Mouse (Mus musculus): ENCODE data around the gene Xxylt1. TPM values are rescaled to one million over a fixed set of nuclear protein-coding genes. Genes with fewer than 3 reads are reported as not detected.

Xxylt1 gene
- polyA plus RNA-seq, 1 experiment from 2014 or later, result 11.7 TPM

DNA sequence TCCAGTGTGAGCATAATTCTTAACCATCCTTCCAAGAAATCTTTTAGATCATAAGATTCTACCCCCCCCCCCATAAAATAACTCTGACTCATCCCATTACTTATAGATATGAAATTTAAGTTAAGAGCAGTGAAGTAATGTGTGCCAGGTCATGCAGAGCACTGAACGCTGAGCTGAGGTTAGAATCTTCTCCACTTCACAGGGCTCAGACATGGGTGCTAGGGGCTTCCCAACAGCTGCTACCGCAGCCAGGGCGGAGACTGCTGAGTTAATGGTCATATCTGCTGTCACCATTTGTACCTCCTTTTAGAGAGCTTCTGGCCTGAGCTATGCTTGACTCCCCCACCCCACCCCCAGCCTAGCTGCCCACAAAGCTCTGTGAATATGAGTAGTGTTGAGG is 143.6 kb downstream of the Xxylt1 start:
- no peak overlapping the region for H3K9ac ChIP-seq (ENCODE audit: low read length)
- WGBS, result 95% methylated on average over 3 of the region's 3 CpGs
- H3K27ac ChIP-seq (ENCODE audit: low read depth, low read length), result no peak overlapping the region
- no peaks in the 10 kb centered on the region for H3K27me3 ChIP-seq (ENCODE audit: control insufficient read depth, insufficient read depth, low read length)
- H3K36me3 ChIP-seq (ENCODE audit: control insufficient read depth, insufficient read depth, low read length), result no peaks in the 10 kb centered on the region
- DNase-seq (ENCODE audit: low spot score, missing footprints) (no peak), ATAC-seq (ENCODE audit: low FRiP score) (no peak)
- H3K4me2 ChIP-seq, result no peak overlapping the region
- peaks cover 6% of the 10 kb centered on the region; the same call in 1 of the 2 replicates for H3K4me1 ChIP-seq (ENCODE audit: control insufficient read depth, insufficient read depth, low read length)
- H3K9me3 ChIP-seq (ENCODE audit: control insufficient read depth, low read length), result no peaks in the 10 kb centered on the region
- no peak overlapping the region for H3K4me3 ChIP-seq (ENCODE audit: low read depth, low read length)

DNA sequence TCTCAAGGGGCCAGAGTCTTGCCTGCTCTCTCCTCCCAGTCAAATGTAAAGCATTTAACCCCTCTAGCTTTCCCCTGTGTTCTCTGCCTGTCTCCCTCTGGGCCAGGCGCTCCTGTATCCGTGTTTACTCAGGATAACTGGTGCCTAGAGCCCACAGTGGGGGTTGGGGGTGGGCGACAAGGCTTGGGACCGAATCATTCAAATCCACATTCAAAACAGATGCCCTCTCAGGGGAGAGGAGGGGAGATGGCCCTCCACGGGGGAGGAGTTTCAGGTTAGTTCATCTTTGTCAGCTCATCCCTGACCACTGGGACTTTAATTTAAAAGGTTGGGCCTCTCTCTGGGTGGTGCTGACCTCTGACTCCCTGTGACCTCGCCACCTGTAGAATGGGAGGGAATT is 144.8 kb downstream of the Xxylt1 start:
- H3K36me3 ChIP-seq (ENCODE audit: control insufficient read depth, insufficient read depth, low read length), result no peaks in the 10 kb centered on the region
- DNase-seq (ENCODE audit: low spot score, missing footprints) (no peak), ATAC-seq (ENCODE audit: low FRiP score) (no peak)
- H3K9ac ChIP-seq (ENCODE audit: low read length), result no peak overlapping the region
- 30% methylated on average over 6 of the region's 6 CpGs for WGBS
- H3K4me1 ChIP-seq (ENCODE audit: control insufficient read depth, insufficient read depth, low read length), result peaks cover 6% of the 10 kb centered on the region; the same call in 1 of the 2 replicates
- no peaks in the 10 kb centered on the region for H3K9me3 ChIP-seq (ENCODE audit: control insufficient read depth, low read length)
- H3K27ac ChIP-seq (ENCODE audit: low read depth, low read length), result no peak overlapping the region
- H3K4me3 ChIP-seq (ENCODE audit: low read depth, low read length), result no peak overlapping the region
- H3K27me3 ChIP-seq (ENCODE audit: control insufficient read depth, insufficient read depth, low read length), result no peaks in the 10 kb centered on the region
- no peak overlapping the region for H3K4me2 ChIP-seq

DNA sequence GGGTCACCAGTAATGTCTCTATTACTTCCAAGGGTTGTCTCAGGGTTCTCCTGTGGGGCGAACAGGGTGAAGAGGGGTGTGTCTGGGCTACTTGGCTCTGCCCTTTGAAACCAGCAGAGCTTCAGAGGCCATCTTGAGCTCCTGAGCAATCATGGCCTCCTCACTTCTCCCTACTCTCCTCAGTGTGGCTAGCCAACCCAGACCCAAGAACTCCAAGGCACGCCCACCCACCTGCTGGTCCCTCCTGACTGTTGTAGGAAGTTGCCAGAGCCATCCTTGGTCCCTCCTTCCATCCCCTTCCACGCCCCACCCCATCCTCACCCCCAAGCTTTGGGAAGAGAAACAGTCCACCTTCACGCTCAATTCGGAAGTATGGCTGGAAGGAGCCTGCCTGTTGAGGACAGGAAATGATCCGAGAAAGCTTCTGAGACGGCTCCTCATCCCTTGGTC is 145.2 kb downstream of the Xxylt1 start:
- WGBS, result 88% methylated on average over 7 of the region's 7 CpGs
- Histone ChIP-seq H3K4me2 (no peak overlapping the region), H3K4me3 (ENCODE audit: low read depth, low read length) (no peak overlapping the region), H3K4me1 (ENCODE audit: control insufficient read depth, insufficient read depth, low read length) (peaks cover 6% of the 10 kb centered on the region; the same call in 1 of the 2 replicates), H3K27me3 (ENCODE audit: control insufficient read depth, insufficient read depth, low read length) (no peaks in the 10 kb centered on the region), H3K36me3 (ENCODE audit: control insufficient read depth, insufficient read depth, low read length) (no peaks in the 10 kb centered on the region), H3K9ac (ENCODE audit: low read length) (no peak overlapping the region), H3K27ac (ENCODE audit: low read depth, low read length) (no peak overlapping the region), H3K9me3 (ENCODE audit: control insufficient read depth, low read length) (no peaks in the 10 kb centered on the region)
- DNase-seq (ENCODE audit: low spot score, missing footprints) (peak; percentile 69), ATAC-seq (ENCODE audit: low FRiP score) (no peak)

GRCm38 (mm10) chr16:30934967-30935690 is 146.1 kb downstream of the Xxylt1 start:
- H3K27me3 ChIP-seq (ENCODE audit: control insufficient read depth, insufficient read depth, low read length), result no peaks in the 10 kb centered on the region
- H3K4me3 ChIP-seq (ENCODE audit: low read depth, low read length), result no peak overlapping the region
- H3K4me1 ChIP-seq (ENCODE audit: control insufficient read depth, insufficient read depth, low read length), result peaks cover 6% of the 10 kb centered on the region; the same call in 1 of the 2 replicates
- 76% methylated on average over 15 of the region's 15 CpGs for WGBS
- ATAC-seq (ENCODE audit: low FRiP score), result no peak
- no peak overlapping the region for H3K4me2 ChIP-seq
- no peaks in the 10 kb centered on the region for H3K36me3 ChIP-seq (ENCODE audit: control insufficient read depth, insufficient read depth, low read length)
- peak; percentile 83 for DNase-seq (ENCODE audit: low spot score, missing footprints)
- no peak overlapping the region for H3K9ac ChIP-seq (ENCODE audit: low read length)
- no peaks in the 10 kb centered on the region for H3K9me3 ChIP-seq (ENCODE audit: control insufficient read depth, low read length)
- H3K27ac ChIP-seq (ENCODE audit: low read depth, low read length), result no peak overlapping the region

DNA sequence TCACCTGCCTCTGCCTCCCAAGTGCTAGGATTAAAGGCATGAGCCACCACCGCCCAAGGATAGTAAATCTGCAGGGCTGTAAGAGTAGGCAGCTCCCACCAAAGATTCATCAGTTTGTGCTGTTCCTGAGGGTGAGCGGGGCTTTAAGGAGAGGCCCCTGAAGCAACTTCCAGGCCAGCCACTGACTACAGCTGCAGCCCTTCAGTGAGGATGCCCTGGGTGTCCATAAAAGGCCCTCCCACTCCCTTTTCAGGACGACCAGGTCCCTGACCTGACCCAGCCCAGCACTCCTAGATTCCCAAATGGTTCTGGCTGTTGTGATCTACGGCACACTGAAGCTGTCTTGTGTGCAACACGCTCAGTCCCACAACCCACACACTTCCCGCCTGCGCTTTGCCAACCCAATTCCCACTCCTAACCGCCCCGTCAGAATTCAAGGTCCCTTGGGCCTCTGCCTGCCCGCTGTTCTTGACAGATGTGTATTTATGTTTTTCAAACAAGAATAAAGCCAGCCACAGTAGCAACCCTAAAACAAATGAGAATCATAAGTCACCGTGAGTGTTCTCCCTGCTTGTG is 146.9 kb downstream of the Xxylt1 start:
- peak; percentile 79 for DNase-seq (ENCODE audit: low spot score, missing footprints)
- WGBS, result 79% methylated on average over 11 of the region's 11 CpGs
- Histone ChIP-seq H3K27me3 (ENCODE audit: control insufficient read depth, insufficient read depth, low read length) (no peaks in the 10 kb centered on the region), H3K27ac (ENCODE audit: low read depth, low read length) (no peak overlapping the region), H3K4me2 (no peak overlapping the region), H3K9me3 (ENCODE audit: control insufficient read depth, low read length) (no peaks in the 10 kb centered on the region), H3K4me1 (ENCODE audit: control insufficient read depth, insufficient read depth, low read length) (no peaks in the 10 kb centered on the region), H3K9ac (ENCODE audit: low read length) (no peak overlapping the region), H3K4me3 (ENCODE audit: low read depth, low read length) (no peak overlapping the region), H3K36me3 (ENCODE audit: control insufficient read depth, insufficient read depth, low read length) (no peaks in the 10 kb centered on the region)
- no peak for ATAC-seq (ENCODE audit: low FRiP score)

DNA sequence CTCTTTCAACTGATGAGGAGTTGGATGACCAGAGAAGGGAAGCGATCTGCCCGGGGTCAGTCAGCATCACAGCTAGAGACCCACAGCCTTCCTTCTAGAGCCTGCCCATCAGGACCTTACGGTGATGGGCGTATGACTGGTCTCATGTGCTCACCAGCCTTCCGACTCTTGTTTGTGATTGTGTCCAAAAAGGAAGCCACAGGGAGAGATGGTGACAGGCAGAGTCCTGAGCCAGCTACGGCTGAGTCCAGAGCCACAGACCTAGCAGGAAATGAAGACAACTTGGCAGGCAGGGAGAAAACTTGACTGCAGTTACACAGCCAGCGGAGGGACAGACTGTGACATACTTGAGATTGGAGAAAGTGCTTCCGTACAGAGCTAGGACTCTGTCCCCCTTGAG is 147.9 kb downstream of the Xxylt1 start:
- Histone ChIP-seq H3K4me2 (no peak overlapping the region), H3K27ac (ENCODE audit: low read depth, low read length) (no peak overlapping the region), H3K36me3 (ENCODE audit: control insufficient read depth, insufficient read depth, low read length) (no peaks in the 10 kb centered on the region), H3K9me3 (ENCODE audit: control insufficient read depth, low read length) (no peaks in the 10 kb centered on the region), H3K4me3 (ENCODE audit: low read depth, low read length) (no peak overlapping the region), H3K4me1 (ENCODE audit: control insufficient read depth, insufficient read depth, low read length) (no peaks in the 10 kb centered on the region), H3K9ac (ENCODE audit: low read length) (no peak overlapping the region), H3K27me3 (ENCODE audit: control insufficient read depth, insufficient read depth, low read length) (no peaks in the 10 kb centered on the region)
- DNase-seq (ENCODE audit: low spot score, missing footprints), result no peak
- WGBS, result 92% methylated on average over 8 of the region's 8 CpGs
- no peak for ATAC-seq (ENCODE audit: low FRiP score)

DNA sequence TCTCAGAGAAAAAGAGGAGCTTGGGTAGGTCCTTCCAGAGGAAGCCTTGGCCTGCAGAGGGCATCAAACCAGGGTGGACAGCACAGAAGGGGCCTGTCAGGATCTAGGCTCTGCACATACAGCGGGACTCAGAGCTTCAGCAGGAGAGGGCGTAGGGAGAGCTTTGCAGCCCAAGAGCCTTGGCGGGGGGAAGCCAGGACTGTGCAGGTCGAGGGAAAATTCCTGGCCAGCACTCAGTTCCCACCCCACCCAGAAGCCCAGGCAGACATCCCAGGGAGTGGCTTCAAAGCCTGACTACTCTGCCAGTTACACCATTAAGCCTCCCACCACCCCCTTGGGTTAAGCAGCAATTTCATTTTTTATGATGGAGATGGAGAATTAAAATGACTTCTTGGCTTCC is 148.4 kb downstream of the Xxylt1 start:
- ATAC-seq (ENCODE audit: low FRiP score) (no peak), DNase-seq (ENCODE audit: low spot score, missing footprints) (no peak)
- 69% methylated on average over 4 of the region's 4 CpGs for WGBS
- Histone ChIP-seq H3K27me3 (ENCODE audit: control insufficient read depth, insufficient read depth, low read length) (no peaks in the 10 kb centered on the region), H3K4me3 (ENCODE audit: low read depth, low read length) (no peak overlapping the region), H3K4me1 (ENCODE audit: control insufficient read depth, insufficient read depth, low read length) (no peaks in the 10 kb centered on the region), H3K36me3 (ENCODE audit: control insufficient read depth, insufficient read depth, low read length) (no peaks in the 10 kb centered on the region), H3K27ac (ENCODE audit: low read depth, low read length) (no peak overlapping the region), H3K9me3 (ENCODE audit: control insufficient read depth, low read length) (no peaks in the 10 kb centered on the region), H3K4me2 (no peak overlapping the region), H3K9ac (ENCODE audit: low read length) (no peak overlapping the region)

- H3K36me3 ChIP-seq (ENCODE audit: control insufficient read depth, insufficient read depth, low read length), result no peaks in the 10 kb centered on the region
- ATAC-seq (ENCODE audit: low FRiP score) (no peak), DNase-seq (ENCODE audit: low spot score, missing footprints) (peak; percentile 79)
- H3K4me3 ChIP-seq (ENCODE audit: low read depth, low read length), result no peak overlapping the region
- no peak overlapping the region for H3K27ac ChIP-seq (ENCODE audit: low read depth, low read length)
- no peaks in the 10 kb centered on the region for H3K4me1 ChIP-seq (ENCODE audit: control insufficient read depth, insufficient read depth, low read length)
- no peaks in the 10 kb centered on the region for H3K9me3 ChIP-seq (ENCODE audit: control insufficient read depth, low read length)
- H3K9ac ChIP-seq (ENCODE audit: low read length), result no peak overlapping the region
- WGBS, result 86% methylated on average over 5 of the region's 5 CpGs
- H3K27me3 ChIP-seq (ENCODE audit: control insufficient read depth, insufficient read depth, low read length), result no peaks in the 10 kb centered on the region
- H3K4me2 ChIP-seq, result no peak overlapping the region
Observed at GRCm38 (mm10) chr16:30932196-30932595, 149.0 kb downstream of the Xxylt1 start.

DNA sequence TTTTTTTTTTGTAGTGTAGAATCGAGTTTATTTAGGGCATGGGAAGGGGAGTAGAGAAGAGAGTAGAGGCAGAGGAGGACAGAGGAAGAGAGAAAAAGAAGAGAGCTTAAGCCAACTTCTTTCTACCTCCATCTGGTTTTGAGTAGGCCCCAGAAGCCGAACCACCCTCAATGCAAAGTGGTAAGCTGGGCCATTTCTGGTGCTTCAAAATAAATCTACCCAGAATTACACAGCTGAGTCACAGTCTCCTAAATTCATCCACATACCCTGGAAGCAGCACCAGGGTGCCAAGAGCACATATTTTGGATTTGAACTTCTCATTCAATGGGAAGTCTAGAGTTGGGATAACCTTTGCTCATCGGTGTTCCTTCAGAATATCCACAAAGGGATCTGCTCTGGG is 152.1 kb downstream of the Xxylt1 start:
- DNase-seq (ENCODE audit: low spot score, missing footprints) (no peak), ATAC-seq (ENCODE audit: low FRiP score) (no peak)
- 88% methylated on average over 3 of the region's 3 CpGs for WGBS
- Histone ChIP-seq H3K4me3 (ENCODE audit: low read depth, low read length) (no peak overlapping the region), H3K9me3 (ENCODE audit: control insufficient read depth, low read length) (no peaks in the 10 kb centered on the region), H3K4me2 (no peak overlapping the region), H3K27ac (ENCODE audit: low read depth, low read length) (no peak overlapping the region), H3K27me3 (ENCODE audit: control insufficient read depth, insufficient read depth, low read length) (no peaks in the 10 kb centered on the region), H3K4me1 (ENCODE audit: control insufficient read depth, insufficient read depth, low read length) (no peaks in the 10 kb centered on the region), H3K36me3 (ENCODE audit: control insufficient read depth, insufficient read depth, low read length) (no peaks in the 10 kb centered on the region), H3K9ac (ENCODE audit: low read length) (no peak overlapping the region)
